Mouse (Mus musculus) midbrain, embryonic 11.5 days (tissue): Measurements from ENCODE around the gene Cd37. TPM values are rescaled to one million over a fixed set of nuclear protein-coding genes. Genes with fewer than 3 reads are reported as not detected.

Source experiments
- ATAC-seq: fragments of 200-750 bp; cut with Nextera tagmentation; 2 replicates; pipeline ENCODE4 v1.8.0; 2017; ENCODE audit warnings: moderate TSS enrichment, moderate library complexity; ENCODE audit not compliant: low FRiP score
- DNase-seq: peaks from one replicate; pipeline ENCODE4 v3.0.0; 2015; ENCODE audit warnings: low spot score; ENCODE audit errors: missing footprints
- H3K27ac ChIP-seq: fragments of 300-500 bp; sonication (generic); 2 replicates; pipeline ENCODE4 v1.5.1; 2014; ENCODE audit warnings: low read depth, low read length
- H3K27me3 ChIP-seq: fragments of 300-500 bp; sonication (generic); 2 replicates; pipeline ENCODE4 v1.6.1; 2014; ENCODE audit warnings: mild to moderate bottlenecking, low read length, moderate library complexity, mixed read lengths; ENCODE audit not compliant: control insufficient read depth, insufficient read depth
- H3K36me3 ChIP-seq: fragments of 300-500 bp; sonication (generic); 2 replicates; pipeline ENCODE4 v1.6.1; 2014; ENCODE audit warnings: mild to moderate bottlenecking, low read length, moderate library complexity, mixed read lengths; ENCODE audit not compliant: control insufficient read depth, insufficient read depth
- H3K4me1 ChIP-seq: fragments of 300-500 bp; sonication (generic); 2 replicates; pipeline ENCODE4 v1.6.1; 2014; ENCODE audit warnings: low read length; ENCODE audit not compliant: control insufficient read depth, insufficient read depth
- H3K4me2 ChIP-seq: fragments of 300-500 bp; sonication (generic); 2 replicates; pipeline ENCODE4 v1.6.1; 2014; ENCODE audit warnings: mild to moderate bottlenecking, moderate library complexity
- H3K4me3 ChIP-seq: fragments of 300-500 bp; sonication (generic); 2 replicates; pipeline ENCODE4 v1.5.1; 2014; ENCODE audit warnings: low read depth, low read length
- H3K9ac ChIP-seq: fragments of 300-500 bp; sonication (generic); 2 replicates; pipeline ENCODE4 v1.6.1; 2014; ENCODE audit warnings: low read length
- H3K9me3 ChIP-seq: fragments of 300-500 bp; sonication (generic); 2 replicates; pipeline ENCODE4 v1.6.1; 2016; ENCODE audit warnings: low read length; ENCODE audit not compliant: control insufficient read depth
- WGBS: fragments of 180-500 bp; shearing (Covaris S2); extraction: QIAGEN DNeasy Blood & Tissue Kit; methylation state at CpG from one replicate; pipeline ENCODE4 v1.1.7; 2014; 5-methylcytosine and 5-hydroxymethylcytosine counted together
- polyA plus RNA-seq: library from polyadenylated mRNA; unstranded; fragments of >200 nt; fragmentation: Nextera tagmentation; extraction: Ambion mirVana; gene quantifications from 2 replicates; pipeline ENCODE4 v1.2.1, GENCODE M21; 2014

The Cd37 gene
- polyA plus RNA-seq, 1 experiment from 2014 or later, result 0.81 TPM

GRCm38 (mm10) chr7:45196994-45197393, 41.9 kb downstream of the Cd37 start:
- H3K27ac ChIP-seq, result no peak overlapping the region
- no peak overlapping the region for H3K9ac ChIP-seq
- ATAC-seq, result no peak
- 79% methylated on average over 5 of the region's 5 CpGs for WGBS
- no peaks in the 10 kb centered on the region for H3K36me3 ChIP-seq
- H3K27me3 ChIP-seq, result no peaks in the 10 kb centered on the region
- H3K4me1 ChIP-seq, result no peaks in the 10 kb centered on the region
- no peak for DNase-seq
- no peaks in the 10 kb centered on the region for H3K9me3 ChIP-seq
- H3K4me2 ChIP-seq, result no peak overlapping the region
- no peak overlapping the region for H3K4me3 ChIP-seq

- no peak for ATAC-seq
- no peak overlapping the region for H3K27ac ChIP-seq
- H3K9me3 ChIP-seq, result no peaks in the 10 kb centered on the region
- H3K4me1 ChIP-seq, result no peaks in the 10 kb centered on the region
- DNase-seq, result no peak
- no peaks in the 10 kb centered on the region for H3K36me3 ChIP-seq
- no peak overlapping the region for H3K4me2 ChIP-seq
- H3K4me3 ChIP-seq, result no peak overlapping the region
- no peak overlapping the region for H3K9ac ChIP-seq
- 84% methylated on average over 4 of the region's 4 CpGs for WGBS
- no peaks in the 10 kb centered on the region for H3K27me3 ChIP-seq
Observed at GRCm38 (mm10) chr7:45196176-45196535, 42.8 kb downstream of the Cd37 start.

GRCm38 (mm10) chr7:45195341-45196175, 43.4 kb downstream of the Cd37 start:
- no peak for DNase-seq
- H3K9ac ChIP-seq, result no peak overlapping the region
- H3K4me1 ChIP-seq, result no peaks in the 10 kb centered on the region
- no peaks in the 10 kb centered on the region for H3K36me3 ChIP-seq
- no peaks in the 10 kb centered on the region for H3K9me3 ChIP-seq
- ATAC-seq, result no peak
- no peak overlapping the region for H3K4me3 ChIP-seq
- H3K27me3 ChIP-seq, result no peaks in the 10 kb centered on the region
- H3K27ac ChIP-seq, result no peak overlapping the region
- 58% methylated on average over 13 of the region's 13 CpGs for WGBS
- H3K4me2 ChIP-seq, result no peak overlapping the region

GRCm38 (mm10) chr7:45193871-45194785, 44.8 kb downstream of the Cd37 start:
- Histone ChIP-seq H3K4me3 (no peak overlapping the region), H3K9ac (no peak overlapping the region), H3K4me2 (no peak overlapping the region), H3K9me3 (no peaks in the 10 kb centered on the region), H3K4me1 (no peaks in the 10 kb centered on the region), H3K36me3 (no peaks in the 10 kb centered on the region), H3K27me3 (peaks cover 4% of the 10 kb centered on the region; the same call in 1 of the 2 replicates), H3K27ac (no peak overlapping the region)
- WGBS, result 79% methylated on average over 17 of the region's 17 CpGs
- no peak for DNase-seq
- ATAC-seq, result no peak

GRCm38 (mm10) chr7:45193406-45193805, 45.5 kb downstream of the Cd37 start:
- WGBS, result 67% methylated on average over 5 of the region's 5 CpGs
- Histone ChIP-seq H3K36me3 (no peaks in the 10 kb centered on the region), H3K27ac (no peak overlapping the region), H3K9me3 (no peaks in the 10 kb centered on the region), H3K27me3 (peaks cover 4% of the 10 kb centered on the region; the same call in 1 of the 2 replicates), H3K4me1 (no peaks in the 10 kb centered on the region), H3K9ac (no peak overlapping the region), H3K4me3 (no peak overlapping the region), H3K4me2 (no peak overlapping the region)
- DNase-seq, result no peak
- no peak for ATAC-seq

- whole genome bisulfite sequencing, result 80% methylated on average over 7 of the region's 7 CpGs
Observed at GRCm38 (mm10) chr7:45192585-45193310, 46.2 kb downstream of the Cd37 start.

GRCm38 (mm10) chr7:45191803-45192363, 47.0 kb downstream of the Cd37 start:
- Histone ChIP-seq H3K9me3 (no peaks in the 10 kb centered on the region), H3K4me2 (no peak overlapping the region), H3K36me3 (no peaks in the 10 kb centered on the region), H3K27ac (no peak overlapping the region), H3K27me3 (peaks cover 4% of the 10 kb centered on the region; the same call in 1 of the 2 replicates), H3K4me1 (no peaks in the 10 kb centered on the region), H3K9ac (no peak overlapping the region), H3K4me3 (no peak overlapping the region)
- WGBS, result 33% methylated on average over 8 of the region's 8 CpGs
- DNase-seq (no peak), ATAC-seq (no peak)

More at GRCm38 (mm10) chr7:45192585-45193310, 46.2 kb downstream of the Cd37 start:
- Histone ChIP-seq H3K36me3 (no peaks in the 10 kb centered on the region), H3K4me3 (no peak overlapping the region), H3K27ac (no peak overlapping the region), H3K9me3 (no peaks in the 10 kb centered on the region), H3K27me3 (peaks cover 4% of the 10 kb centered on the region; the same call in 1 of the 2 replicates), H3K4me2 (no peak overlapping the region), H3K9ac (no peak overlapping the region), H3K4me1 (no peaks in the 10 kb centered on the region)
- ATAC-seq (no peak), DNase-seq (no peak)

- Histone ChIP-seq H3K4me2 (no peak overlapping the region), H3K36me3 (no peaks in the 10 kb centered on the region), H3K4me3 (no peak overlapping the region), H3K9ac (no peak overlapping the region), H3K9me3 (no peaks in the 10 kb centered on the region), H3K27ac (no peak overlapping the region), H3K4me1 (no peaks in the 10 kb centered on the region), H3K27me3 (peaks cover 4% of the 10 kb centered on the region; the same call in 1 of the 2 replicates)
- ATAC-seq, result no peak
- WGBS, result 76% methylated on average over 2 of the region's 2 CpGs
- DNase-seq, result no peak
Observed at GRCm38 (mm10) chr7:45191161-45191560, 47.8 kb downstream of the Cd37 start.
